Mouse (Mus musculus) lung, embryonic 14.5 days (tissue): ENCODE data around the gene Nr2f6. TPM values are rescaled to one million over a fixed set of nuclear protein-coding genes. Genes with fewer than 3 reads are reported as not detected.

Experiments
- ATAC-seq: fragments of 200-750 bp; cut with Nextera tagmentation; 2 replicates; pipeline ENCODE4 v1.8.0; 2017; ENCODE audit warnings: mild to moderate bottlenecking, moderate TSS enrichment, moderate library complexity; ENCODE audit not compliant: insufficient read depth
- DNase-seq: peaks from one replicate; pipeline ENCODE4 v3.0.0-alpha.2; 2015
- H3K27ac ChIP-seq: fragments of 300-500 bp; sonication (generic); 2 replicates; pipeline ENCODE4 v1.5.1; 2014; ENCODE audit warnings: low read depth, mild to moderate bottlenecking, moderate library complexity
- H3K27me3 ChIP-seq: fragments of 300-500 bp; sonication (generic); 2 replicates; pipeline ENCODE4 v1.6.1; 2014; ENCODE audit warnings: low read length, control low read depth; ENCODE audit not compliant: insufficient read depth
- H3K36me3 ChIP-seq: fragments of 300-500 bp; sonication (generic); 2 replicates; pipeline ENCODE4 v1.6.1; 2014; ENCODE audit warnings: control low read depth; ENCODE audit not compliant: insufficient read depth
- H3K4me1 ChIP-seq: fragments of 300-500 bp; sonication (generic); 2 replicates; pipeline ENCODE4 v1.6.1; 2014; ENCODE audit warnings: antibody characterized with exemption, control low read depth; ENCODE audit not compliant: insufficient read depth
- H3K4me2 ChIP-seq: fragments of 300-500 bp; sonication (generic); 2 replicates; pipeline ENCODE4 v1.6.1; 2014; ENCODE audit warnings: mild to moderate bottlenecking
- H3K4me3 ChIP-seq: fragments of 300-500 bp; sonication (generic); 2 replicates; pipeline ENCODE4 v1.5.1; 2014; ENCODE audit warnings: low read depth, low read length
- H3K9ac ChIP-seq: fragments of 300-500 bp; sonication (generic); 2 replicates; pipeline ENCODE4 v1.6.1; 2014
- H3K9me3 ChIP-seq: fragments of 300-500 bp; sonication (generic); 2 replicates; pipeline ENCODE4 v1.6.1; 2016; ENCODE audit warnings: low read depth, low read length, control low read depth
- CTCF ChIP-seq: IDR thresholded peaks from 2 replicates; pipeline ENCODE4 v1.5.1; 2016; ENCODE audit warnings: antibody characterized with exemption, low read depth
- WGBS: fragments of 180-500 bp; shearing (Covaris S2); extraction: QIAGEN DNeasy Blood & Tissue Kit; methylation state at CpG from one replicate; pipeline ENCODE4 v1.1.7; 2014; 5-methylcytosine and 5-hydroxymethylcytosine counted together
- polyA plus RNA-seq: library from polyadenylated mRNA; unstranded; fragments of >200 nt; fragmentation: Nextera tagmentation; extraction: Ambion mirVana; gene quantifications from 2 replicates; pipeline ENCODE4 v1.2.1, GENCODE M21; 2014

Nr2f6 gene
- polyA plus RNA-seq, 1 experiment from 2014 or later: 102 TPM

DNA sequence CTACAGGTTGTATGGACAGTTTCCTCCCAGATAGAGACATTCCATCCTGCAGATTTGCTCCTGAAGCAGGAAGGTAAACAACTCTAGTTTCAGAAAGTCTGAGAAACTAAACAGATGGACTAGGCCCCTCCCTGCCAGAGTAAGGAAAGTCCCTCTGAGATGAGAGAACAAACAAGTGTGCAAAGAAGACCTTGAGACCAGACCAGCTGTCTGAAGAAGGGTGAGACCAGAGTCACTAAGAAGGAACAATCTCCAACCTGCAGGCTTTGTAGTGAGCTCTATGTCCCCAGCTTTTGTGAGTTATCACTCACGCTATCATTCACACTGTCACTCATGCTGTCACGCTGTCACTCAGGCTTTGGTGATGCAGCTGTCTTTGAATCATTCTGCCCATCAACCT lies 9.9 kb upstream of the Nr2f6 start:
- H3K36me3 ChIP-seq: no peaks in the 10 kb centered on the region
- H3K27me3 ChIP-seq: no peaks in the 10 kb centered on the region
- H3K9ac ChIP-seq: no peak overlapping the region
- H3K4me2 ChIP-seq: no peak overlapping the region
- ATAC-seq: no peak
- whole genome bisulfite sequencing: 86% methylated on average over 2 of the region's 2 CpGs
- no peak overlapping the region for H3K4me3 ChIP-seq
- H3K9me3 ChIP-seq: no peaks in the 10 kb centered on the region
- peaks cover 3% of the 10 kb centered on the region; the same call in 1 of the 2 replicates for H3K4me1 ChIP-seq
- no peak overlapping the region for H3K27ac ChIP-seq
- DNase-seq: no peak
- TF ChIP-seq CTCF: no peak

DNA sequence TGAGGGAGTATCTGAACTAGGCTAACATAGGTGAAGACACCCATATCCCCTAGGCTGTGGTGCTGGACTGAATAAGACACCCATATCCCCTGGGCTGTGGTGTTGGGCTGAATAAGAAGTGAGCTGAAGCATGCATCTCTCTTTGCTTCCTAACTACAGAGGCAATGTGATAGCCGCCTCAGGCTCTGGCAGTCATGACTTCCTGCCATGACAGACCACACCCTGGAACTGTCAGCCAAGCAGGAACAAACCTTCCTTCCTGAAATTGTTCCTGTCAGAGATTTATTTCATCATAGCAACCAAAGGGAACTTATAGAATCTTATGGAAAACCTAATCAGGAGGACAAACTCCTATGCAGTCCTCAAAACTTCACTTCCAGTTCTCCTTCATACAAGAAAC lies 6.5 kb upstream of the Nr2f6 start:
- no peaks in the 10 kb centered on the region for H3K9me3 ChIP-seq
- DNase-seq (peak; percentile 18), ATAC-seq (no peak)
- WGBS: 64% methylated on average over 1 of the region's 1 CpGs
- TF ChIP-seq CTCF: no peak
- H3K27ac ChIP-seq: no peak overlapping the region
- no peak overlapping the region for H3K9ac ChIP-seq
- H3K36me3 ChIP-seq: no peaks in the 10 kb centered on the region
- H3K4me2 ChIP-seq: no peak overlapping the region
- no peak overlapping the region for H3K4me3 ChIP-seq
- no peaks in the 10 kb centered on the region for H3K27me3 ChIP-seq
- peaks cover 1% of the 10 kb centered on the region for H3K4me1 ChIP-seq

DNA sequence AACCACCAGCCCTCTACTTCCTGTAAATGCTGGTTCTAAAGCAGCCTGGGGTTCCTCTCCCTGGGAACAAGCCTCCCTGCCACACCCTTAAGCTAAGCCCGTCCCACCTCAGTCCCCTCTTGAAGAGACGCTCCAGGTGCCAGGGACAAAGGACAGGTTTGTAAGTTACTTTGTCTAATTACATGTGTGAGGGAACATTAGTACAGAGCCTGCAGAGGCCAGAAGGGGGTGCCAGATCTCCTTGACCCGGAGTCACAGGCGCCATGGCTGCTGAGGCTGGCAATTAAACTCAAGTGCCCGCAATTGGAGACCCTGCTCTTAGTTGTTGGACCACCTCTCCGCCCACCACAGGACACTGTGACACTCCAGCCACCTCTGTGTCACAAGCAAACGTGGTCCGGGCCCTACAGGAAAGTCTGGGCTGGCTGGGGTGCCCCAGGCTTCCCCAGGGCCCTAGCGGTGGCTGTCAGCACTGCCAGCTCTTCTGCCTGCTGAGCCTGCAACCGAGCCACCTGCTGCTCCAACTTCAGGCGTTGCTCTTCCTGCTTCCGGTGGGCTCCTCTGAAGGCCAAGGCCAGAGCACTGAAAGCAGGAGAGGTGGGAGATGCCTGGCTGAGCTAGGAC lies 3.6 kb upstream of the Nr2f6 start:
- Histone ChIP-seq H3K36me3 (no peaks in the 10 kb centered on the region), H3K4me2 (no peak overlapping the region), H3K27me3 (no peaks in the 10 kb centered on the region), H3K4me3 (no peak overlapping the region), H3K9me3 (no peaks in the 10 kb centered on the region), H3K4me1 (peaks cover 10% of the 10 kb centered on the region), H3K27ac (no peak overlapping the region), H3K9ac (no peak overlapping the region)
- no peak for DNase-seq
- no peak; the same call in none of the 2 replicates for TF ChIP-seq CTCF
- no peak for ATAC-seq
- 64% methylated on average over 12 of the region's 12 CpGs for WGBS

DNA sequence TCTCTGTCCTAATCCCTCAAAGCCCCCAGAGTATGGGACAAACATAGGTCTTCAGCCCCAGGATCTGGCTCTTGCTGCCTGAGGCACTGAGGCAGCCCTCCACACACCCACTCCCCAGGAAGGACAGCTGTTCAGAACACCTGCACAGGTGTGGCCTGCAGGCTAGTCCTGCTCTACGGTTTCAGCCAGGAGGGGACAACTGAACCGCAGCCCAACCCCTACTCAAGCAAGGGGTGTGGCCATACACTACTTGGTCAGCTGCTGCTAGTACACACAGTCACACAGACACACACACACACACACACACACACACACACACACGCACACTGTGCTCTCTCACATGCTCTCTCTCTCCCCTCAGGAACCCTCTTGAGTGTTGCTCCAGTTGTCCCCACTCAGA lies 2.1 kb upstream of the Nr2f6 start:
- DNase-seq (no peak), ATAC-seq (no peak)
- TF ChIP-seq CTCF: no peak
- 42% methylated on average over 3 of the region's 3 CpGs for WGBS
- Histone ChIP-seq H3K4me3 (no peak overlapping the region), H3K9me3 (no peaks in the 10 kb centered on the region), H3K4me2 (no peak overlapping the region), H3K27me3 (no peaks in the 10 kb centered on the region), H3K36me3 (no peaks in the 10 kb centered on the region), H3K4me1 (peaks cover 18% of the 10 kb centered on the region), H3K9ac (no peak overlapping the region), H3K27ac (no peak overlapping the region)

DNA sequence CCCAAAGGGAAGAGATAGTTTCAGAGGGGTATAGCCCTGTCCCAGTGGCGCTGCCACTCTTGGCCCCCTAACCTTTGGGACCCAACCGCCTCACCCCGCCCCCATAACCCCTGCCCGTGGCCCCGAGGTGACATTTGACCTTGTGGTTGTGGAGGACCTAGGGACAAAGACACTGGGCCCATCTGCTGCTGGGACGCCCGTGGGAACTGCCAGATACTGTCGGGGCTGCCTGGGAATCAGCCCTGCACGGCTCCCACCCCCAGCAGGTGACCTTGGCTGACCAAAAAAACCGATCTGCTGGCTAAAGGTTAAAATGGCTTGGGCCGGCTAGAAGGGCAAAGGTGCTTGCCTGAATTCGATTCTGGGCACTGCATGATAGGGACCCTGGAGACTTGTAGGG lies 1.6 kb upstream of the Nr2f6 start:
- peaks cover 4% of the 10 kb centered on the region; the same call in 1 of the 2 replicates for H3K36me3 ChIP-seq
- H3K9ac ChIP-seq: no peak overlapping the region
- TF ChIP-seq CTCF: no peak
- no peak for DNase-seq
- no peak overlapping the region for H3K4me3 ChIP-seq
- ATAC-seq: no peak
- no peaks in the 10 kb centered on the region for H3K27me3 ChIP-seq
- H3K4me1 ChIP-seq: peaks cover 18% of the 10 kb centered on the region
- WGBS: 19% methylated on average over 12 of the region's 12 CpGs
- no peak overlapping the region for H3K4me2 ChIP-seq
- no peaks in the 10 kb centered on the region for H3K9me3 ChIP-seq
- peak overlapping the region; percentile 91; the same call in 1 of the 2 replicates for H3K27ac ChIP-seq

GRCm38 (mm10) chr8:71381971-71382961 lies 506 bp upstream of the Nr2f6 start:
- H3K4me3 ChIP-seq: peak overlapping the region; percentile 90
- H3K27ac ChIP-seq: peak overlapping the region; percentile 91
- peak overlapping the region; percentile 98 for H3K4me2 ChIP-seq
- peaks cover 18% of the 10 kb centered on the region for H3K4me1 ChIP-seq
- TF ChIP-seq CTCF: no peak
- no peaks in the 10 kb centered on the region for H3K9me3 ChIP-seq
- 2% methylated on average over 66 of the region's 80 CpGs for WGBS
- peaks cover 15% of the 10 kb centered on the region for H3K36me3 ChIP-seq
- ATAC-seq (peak; percentile 92), DNase-seq (peak; percentile 95)
- no peaks in the 10 kb centered on the region for H3K27me3 ChIP-seq
- H3K9ac ChIP-seq: peak overlapping the region; percentile 84
